Mouse (Mus musculus) lung, adult 18-20 months (tissue): Measurements from ENCODE around the gene Ngdn.
"Not testable (repeated sequence)": the region's sequence is repeated elsewhere in the genome, so short reads cannot be mapped to it uniquely, and the experiment has no call there.

Source experiments
- DNase-seq, 2 experiments: peaks; one replicate each; pipeline ENCODE4 v3.0.0; 2022; ENCODE audit warnings: mixed read lengths in 2 of 2

The Ngdn gene

GRCm38 (mm10) chr14:55014991-55015766 lies at the start of gene Ngdn:
Ngdn (plus strand) TSS chr14:55015454.
- peak; percentile 98 for DNase-seq

- DNase-seq, result no peak
Measured at GRCm38 (mm10) chr14:54965631-54966030, 49.6 kb upstream of the Ngdn start.

- no peak for DNase-seq
Measured at GRCm38 (mm10) chr14:54966320-54966977, 48.8 kb upstream of the Ngdn start, which contains the start of gene Myh6. Myh6 (minus strand) TSS chr14:54966927.

GRCm38 (mm10) chr14:54967874-54968273 lies 47.4 kb upstream of the Ngdn start:
- DNase-seq, result no peak

DNA sequence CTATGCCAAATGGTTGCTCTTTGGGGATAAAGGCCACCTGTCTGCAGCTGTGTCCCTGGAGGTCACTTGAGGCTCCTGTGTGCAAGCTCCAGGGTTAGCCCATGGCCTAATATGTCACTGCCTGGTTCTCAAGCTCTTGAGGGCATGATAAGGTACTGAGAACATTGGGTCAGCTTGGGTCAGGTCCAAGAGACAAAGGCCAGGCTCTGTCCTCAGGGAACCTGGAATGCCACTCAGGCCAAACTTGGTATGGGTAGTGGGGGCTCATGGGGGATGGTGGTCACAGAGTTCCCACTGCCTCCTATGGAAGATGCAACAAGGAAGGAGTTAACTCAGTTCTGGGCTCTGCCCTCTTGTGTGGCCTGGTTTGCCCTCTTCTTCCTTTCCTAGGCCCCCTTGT lies 46.9 kb upstream of the Ngdn start:
- no peak for DNase-seq

- DNase-seq, result not testable (repeated sequence)
Measured at GRCm38 (mm10) chr14:54972786-54973185, 42.5 kb upstream of the Ngdn start.

DNA sequence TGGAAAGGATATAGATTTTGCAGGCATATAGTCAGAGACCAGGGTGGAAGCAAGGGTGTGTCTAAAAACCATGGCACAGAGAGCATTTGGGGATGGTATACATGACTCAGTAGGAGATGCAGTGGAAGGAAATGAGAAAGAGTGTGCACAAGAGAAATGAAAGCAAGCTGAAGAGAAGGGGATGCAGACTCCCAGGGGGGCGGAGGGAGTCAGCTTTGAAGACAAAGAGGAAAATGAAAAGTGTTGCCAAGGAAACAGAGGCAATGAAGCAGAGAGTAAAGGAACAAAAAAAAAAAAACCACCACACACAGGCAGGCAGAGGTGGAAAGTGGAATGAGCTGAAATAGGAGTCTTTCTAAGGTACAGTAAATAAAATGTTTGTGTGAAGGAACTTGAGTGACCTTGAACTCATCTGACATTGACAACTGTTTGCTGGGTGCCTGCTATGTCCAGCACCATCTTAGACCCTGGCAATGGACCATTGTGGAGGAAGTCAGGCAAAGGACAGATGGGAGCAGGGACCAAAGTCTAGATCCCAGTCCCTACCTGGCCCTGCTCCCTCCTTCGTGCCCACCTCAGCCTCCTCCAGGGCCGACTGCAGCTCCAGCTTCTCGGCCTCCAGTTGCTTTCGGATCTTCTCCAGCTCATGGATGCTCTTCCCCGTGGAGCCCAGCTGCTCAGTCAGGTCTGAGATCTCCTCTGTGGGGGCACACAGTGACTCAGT lies 41.0 kb upstream of the Ngdn start:
- no peak for DNase-seq

DNA sequence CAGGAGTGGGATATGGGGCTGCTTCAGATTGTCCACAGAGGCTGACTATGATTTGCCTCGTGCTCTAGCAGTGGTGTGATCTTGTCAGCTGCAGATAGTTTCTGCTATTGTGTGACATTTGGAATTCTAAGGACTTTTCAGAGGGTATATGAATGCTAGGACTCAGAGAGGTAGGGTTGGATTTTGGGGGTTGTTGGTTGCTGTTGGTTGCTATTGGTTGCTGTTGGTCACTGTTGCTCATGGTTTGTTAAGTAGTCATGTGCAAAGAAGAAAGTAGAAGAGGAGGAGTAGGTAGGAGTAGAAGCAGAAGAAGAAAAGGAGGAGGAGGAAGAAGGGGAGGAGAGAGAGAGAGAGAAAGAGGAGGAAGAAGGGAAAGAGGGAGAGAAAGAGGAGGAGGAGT lies 38.6 kb upstream of the Ngdn start, which contains the start of gene Gm17428:
TSS of gene Gm17428 (plus strand) at position 301 of the 400 bp plus-strand sequence.
- DNase-seq, result no peak

- DNase-seq, result no peak
Measured at GRCm38 (mm10) chr14:54978664-54979063, 36.6 kb upstream of the Ngdn start.

- no peak for DNase-seq
Measured at GRCm38 (mm10) chr14:54981934-54982333, 33.3 kb upstream of the Ngdn start.

DNA sequence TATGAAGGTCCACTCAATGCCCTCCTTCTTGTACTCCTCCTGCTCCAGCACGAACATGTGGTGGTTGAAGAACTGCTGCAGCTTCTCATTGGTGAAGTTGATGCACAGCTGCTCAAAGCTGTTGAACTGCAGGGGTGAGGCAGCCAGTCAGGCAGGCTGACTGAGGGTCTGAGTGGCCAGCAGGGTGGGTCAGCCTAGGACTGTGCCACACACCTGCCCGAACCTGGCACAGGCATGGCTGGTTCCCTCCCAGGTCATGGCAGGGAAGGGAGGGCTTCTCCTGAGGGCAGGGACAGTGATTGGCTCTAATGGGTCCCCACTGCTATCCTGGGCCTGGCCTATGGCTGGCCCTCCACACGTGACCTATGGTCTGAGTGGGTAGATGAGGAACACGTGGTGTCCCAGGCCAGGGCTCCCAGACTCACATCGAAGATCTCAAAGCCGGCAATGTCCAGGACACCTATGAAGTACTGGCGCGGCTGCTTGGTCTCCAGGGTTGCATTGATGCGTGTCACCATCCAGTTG lies 26.8 kb upstream of the Ngdn start:
- DNase-seq, result not testable (repeated sequence)

GRCm38 (mm10) chr14:54988882-54989281 lies 26.4 kb upstream of the Ngdn start:
- DNase-seq, result no peak

GRCm38 (mm10) chr14:54989886-54990441 lies 25.3 kb upstream of the Ngdn start:
- no peak for DNase-seq

- DNase-seq, result no peak
Measured at GRCm38 (mm10) chr14:54992196-54992595, 23.1 kb upstream of the Ngdn start.

DNA sequence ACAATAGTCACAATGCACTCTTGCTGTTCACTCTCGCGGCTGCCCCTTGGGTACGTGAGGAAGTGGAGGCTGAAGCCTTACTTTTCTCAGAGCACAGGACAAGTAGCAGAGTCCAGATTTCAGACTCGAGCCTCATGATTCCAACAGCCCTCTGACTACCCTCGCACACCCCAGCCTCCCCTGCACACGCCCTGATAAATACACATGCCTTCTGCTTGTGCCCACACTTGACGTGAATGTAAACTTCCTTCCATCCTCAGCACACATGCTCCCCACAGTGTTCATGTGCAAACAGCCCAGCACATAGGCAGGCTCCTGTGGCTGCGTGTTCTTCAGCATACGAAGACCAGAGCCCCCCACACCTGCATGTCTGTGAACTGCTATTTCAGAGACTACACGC lies 21.6 kb upstream of the Ngdn start:
- DNase-seq, result peak; percentile 42 to 65

DNA sequence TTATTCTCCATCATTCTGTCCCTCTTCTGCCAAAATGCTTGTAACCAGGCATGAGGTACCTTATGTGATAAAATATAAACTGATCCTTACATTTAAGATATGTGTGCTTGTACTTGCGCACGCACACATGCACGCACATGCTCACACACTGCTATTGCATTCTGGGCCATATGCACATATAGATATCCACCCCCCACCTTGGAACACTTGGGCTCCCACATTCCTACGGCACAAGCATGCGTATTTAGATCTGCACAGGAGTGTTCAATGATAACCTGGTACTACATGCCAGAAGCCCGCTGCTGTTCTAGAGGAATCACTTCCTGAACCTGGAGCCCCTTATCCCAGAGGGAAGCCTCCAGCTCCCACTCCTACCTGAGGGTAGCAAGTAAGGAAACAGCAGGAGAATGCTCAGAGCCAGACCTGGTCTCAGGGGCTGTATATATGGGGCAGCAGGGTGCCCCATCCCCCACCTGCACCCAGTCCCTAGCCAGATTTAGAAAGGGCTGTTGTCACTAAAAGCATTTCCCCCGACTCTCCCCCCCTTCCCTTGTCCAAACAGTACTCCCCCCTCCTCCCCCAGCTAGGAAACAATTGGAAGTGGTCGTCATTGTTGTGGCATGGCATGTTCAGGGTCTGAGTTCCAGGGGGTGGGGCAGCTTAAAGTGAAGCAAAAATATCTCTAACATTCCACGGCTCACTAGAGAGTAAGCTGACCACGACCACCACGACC lies 21.0 kb upstream of the Ngdn start, which contains the start of gene Myh7:
TSS of gene Myh7 (minus strand) at position 491 of the 733 bp plus-strand sequence.
- DNase-seq, result no peak

- no peak for DNase-seq
Measured at GRCm38 (mm10) chr14:54994869-54995186, 20.4 kb upstream of the Ngdn start.

- DNase-seq, result no peak
Measured at GRCm38 (mm10) chr14:54995457-54996138, 19.7 kb upstream of the Ngdn start.

DNA sequence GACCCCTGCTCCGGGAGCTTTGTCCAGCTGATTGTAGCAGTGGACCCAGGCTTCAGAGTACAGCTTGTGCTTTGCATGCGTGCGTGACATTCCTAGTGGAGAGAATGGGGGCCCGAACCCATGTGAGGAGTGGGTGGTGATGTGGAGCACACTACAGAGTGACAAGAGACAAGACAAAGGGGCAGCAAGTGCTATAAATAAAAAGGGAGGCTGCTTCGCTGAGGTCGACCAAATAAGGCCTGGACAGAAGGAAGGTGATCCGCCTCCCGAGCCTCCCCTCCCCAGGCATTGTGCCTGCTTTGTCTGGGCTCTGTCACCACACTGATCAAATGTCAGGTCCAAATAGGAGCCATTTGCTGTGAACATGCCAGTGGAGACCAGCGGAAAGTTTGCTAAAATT lies 18.5 kb upstream of the Ngdn start:
- no peak for DNase-seq

DNA sequence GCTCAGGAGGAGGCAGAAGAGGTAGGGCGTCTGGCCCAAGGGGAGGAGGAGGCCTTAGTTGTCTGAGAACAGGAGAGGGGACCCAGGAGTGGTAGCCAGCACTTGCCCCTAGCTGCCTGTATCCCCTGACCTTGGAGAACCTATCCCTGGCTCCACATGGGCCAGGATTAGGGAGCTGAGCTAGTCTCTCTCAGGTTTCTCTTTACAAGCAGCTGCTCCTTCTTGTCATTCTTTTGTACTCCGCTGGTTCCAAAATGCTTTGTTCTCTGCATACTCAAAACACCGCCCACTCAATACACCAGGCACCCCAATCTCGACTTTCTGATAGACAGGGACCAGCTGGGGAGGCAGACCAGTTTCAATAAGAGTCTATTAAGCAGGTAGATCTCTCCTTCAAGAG lies 18.0 kb upstream of the Ngdn start:
- no peak for DNase-seq

- DNase-seq, result no peak
Measured at GRCm38 (mm10) chr14:54998680-54999079, 16.6 kb upstream of the Ngdn start.

GRCm38 (mm10) chr14:54999868-55000267 lies 15.4 kb upstream of the Ngdn start:
- not testable (repeated sequence) for DNase-seq
